Mouse (Mus musculus) midbrain, embryonic 10.5 days (tissue): ENCODE measurements at regions not wholly inside any gene's neighbourhood (a gene's known extent, or its start where the extent isn't known, plus 50 kb on each side); places are given as distances from the start of the nearest gene placed in this dataset.

Experiments
- DNase-seq: peaks from one replicate; pipeline ENCODE4 v3.0.0-alpha.2; 2017; ENCODE audit warnings: low spot score
- H3K27ac ChIP-seq: fragments of 300-500 bp; sonication (generic); replicated peaks from 2 replicates; pipeline ENCODE4 v1.5.1; 2016; ENCODE audit warnings: mild to moderate bottlenecking
- H3K27me3 ChIP-seq: fragments of 300-500 bp; sonication (generic); 2 replicates; pipeline ENCODE4 v1.6.1; 2016; ENCODE audit warnings: low read depth, mild to moderate bottlenecking; ENCODE audit not compliant: poor library complexity, severe bottlenecking
- H3K36me3 ChIP-seq: fragments of 300-500 bp; sonication (generic); 2 replicates; pipeline ENCODE4 v1.6.1; 2016; ENCODE audit warnings: mild to moderate bottlenecking, moderate library complexity
- H3K4me1 ChIP-seq: fragments of 300-500 bp; sonication (generic); 2 replicates; pipeline ENCODE4 v1.6.1; 2016
- H3K4me3 ChIP-seq: fragments of 300-500 bp; sonication (generic); 2 replicates; pipeline ENCODE4 v1.5.1; 2016; ENCODE audit warnings: mild to moderate bottlenecking, moderate library complexity
- H3K9me3 ChIP-seq: fragments of 300-500 bp; sonication (generic); replicated peaks from 2 replicates; pipeline ENCODE4 v1.6.1; 2016; ENCODE audit warnings: mild to moderate bottlenecking
- WGBS: fragments of 180-500 bp; shearing (Covaris S2); methylation state at CpG from one replicate; pipeline ENCODE4 v1.1.7; 2016; 5-methylcytosine and 5-hydroxymethylcytosine counted together

DNA sequence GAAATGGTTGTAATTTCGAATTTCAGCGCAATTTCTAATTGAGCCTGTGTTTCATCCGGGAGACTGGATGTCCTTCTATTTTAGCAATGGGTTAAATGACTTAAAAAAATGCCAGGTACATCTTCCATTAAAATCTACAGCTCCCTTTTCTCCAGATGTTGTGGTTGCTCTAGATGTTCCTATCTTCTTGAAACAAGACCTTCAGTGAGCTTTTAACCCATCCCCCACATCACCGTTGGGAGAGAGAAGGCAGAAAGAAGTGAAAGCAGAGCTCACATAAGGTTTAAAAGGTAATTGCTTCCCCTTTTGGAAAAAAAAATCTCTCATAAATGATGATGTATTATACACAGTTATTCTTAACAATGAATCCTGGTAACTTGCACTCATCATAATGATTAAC lies 135.9 kb downstream of the Gm4791 start:
- Histone ChIP-seq H3K36me3 (no peaks in the 10 kb centered on the region), H3K27me3 (no peaks in the 10 kb centered on the region), H3K27ac (no peak overlapping the region), H3K9me3 (no peaks in the 10 kb centered on the region), H3K4me3 (no peak overlapping the region), H3K4me1 (peaks cover 5% of the 10 kb centered on the region; the same call in 1 of the 2 replicates)
- 89% methylated on average over 4 of the region's 4 CpGs for WGBS
- DNase-seq: no peak

DNA sequence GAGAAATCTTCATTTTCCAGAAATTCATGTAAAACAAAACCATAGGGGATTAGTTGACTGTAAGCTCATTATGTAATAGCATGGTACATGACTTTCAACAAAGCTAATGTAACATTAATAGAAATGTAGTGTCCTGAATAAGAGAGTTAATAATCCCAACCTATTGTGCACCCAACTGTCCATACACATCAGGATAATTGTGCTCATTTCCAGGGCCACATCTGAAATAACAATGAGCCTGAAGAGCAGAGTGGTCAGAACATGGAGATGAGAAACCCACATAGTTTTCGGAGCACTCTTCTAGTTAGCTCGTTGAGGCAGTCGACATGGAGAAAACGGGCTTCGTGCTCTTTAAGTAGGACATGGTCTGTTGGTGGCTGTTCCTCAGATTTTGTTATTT lies 138.1 kb downstream of the Gm4791 start:
- 92% methylated on average over 5 of the region's 5 CpGs for WGBS

DNA sequence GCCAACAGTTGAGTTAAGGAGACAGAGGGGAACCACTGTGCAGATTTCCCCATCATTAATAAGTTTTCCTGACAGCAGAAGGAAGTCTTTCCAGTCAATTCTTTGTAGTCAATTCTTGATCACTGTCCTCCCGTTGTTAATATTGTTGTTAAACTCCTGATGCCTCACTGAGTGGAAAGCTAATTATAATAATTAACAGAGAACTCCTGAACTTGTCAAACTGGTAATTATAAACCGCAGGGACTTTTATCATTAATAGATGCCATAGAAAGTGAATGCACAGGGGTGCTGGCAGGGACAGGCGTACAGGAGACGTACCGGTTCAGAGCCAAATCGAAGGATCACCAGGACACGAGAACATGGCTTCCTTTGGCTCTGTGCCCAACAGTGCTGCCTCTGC lies 154.9 kb downstream of the Gm4791 start:
- Histone ChIP-seq H3K4me1 (peaks cover 4% of the 10 kb centered on the region), H3K27me3 (no peaks in the 10 kb centered on the region), H3K36me3 (no peaks in the 10 kb centered on the region), H3K27ac (no peak overlapping the region), H3K4me3 (no peak overlapping the region), H3K9me3 (no peaks in the 10 kb centered on the region)
- WGBS: 96% methylated on average over 7 of the region's 7 CpGs
- DNase-seq: no peak

More for the DNA sequence above, 138.1 kb downstream of the Gm4791 start:
- Histone ChIP-seq H3K9me3 (no peaks in the 10 kb centered on the region), H3K27me3 (no peaks in the 10 kb centered on the region), H3K36me3 (no peaks in the 10 kb centered on the region), H3K27ac (no peak overlapping the region), H3K4me3 (no peak overlapping the region), H3K4me1 (peaks cover 5% of the 10 kb centered on the region)
- no peak for DNase-seq

DNA sequence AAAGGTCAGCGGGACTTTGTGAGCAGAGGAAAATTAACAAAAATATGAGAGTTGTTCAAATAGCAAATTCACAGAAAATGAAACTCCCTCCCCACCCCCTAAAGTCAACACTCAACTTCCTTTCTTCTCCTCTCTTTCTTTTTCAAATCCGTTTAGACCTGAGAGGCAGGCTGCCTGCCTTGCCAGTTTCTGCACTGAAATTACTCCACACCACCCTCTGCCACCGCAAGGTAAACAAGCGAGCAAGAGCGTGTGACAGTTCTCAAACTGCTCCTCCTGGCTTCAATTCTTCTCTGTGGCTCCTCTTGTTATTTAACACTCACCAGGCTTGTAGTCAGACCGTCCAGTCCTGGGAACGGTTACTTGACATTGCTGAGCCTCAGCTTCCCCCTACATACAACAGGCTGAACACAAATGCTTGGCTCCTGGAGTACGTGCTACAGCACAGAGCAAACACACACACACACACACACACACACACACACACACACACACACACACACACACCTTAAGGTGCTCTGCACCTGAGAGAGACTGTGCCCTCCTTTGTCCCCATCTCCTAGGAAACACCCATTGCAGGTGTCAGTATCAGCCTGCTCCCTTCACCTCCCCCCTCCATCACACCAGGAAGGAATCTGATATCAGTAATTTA lies 167.1 kb downstream of the Gm4791 start:
- Histone ChIP-seq H3K36me3 (no peaks in the 10 kb centered on the region), H3K27me3 (no peaks in the 10 kb centered on the region), H3K4me3 (no peak overlapping the region), H3K27ac (no peak overlapping the region), H3K4me1 (peaks cover 20% of the 10 kb centered on the region), H3K9me3 (no peaks in the 10 kb centered on the region)
- WGBS: 50% methylated on average over 8 of the region's 8 CpGs
- no peak for DNase-seq

DNA sequence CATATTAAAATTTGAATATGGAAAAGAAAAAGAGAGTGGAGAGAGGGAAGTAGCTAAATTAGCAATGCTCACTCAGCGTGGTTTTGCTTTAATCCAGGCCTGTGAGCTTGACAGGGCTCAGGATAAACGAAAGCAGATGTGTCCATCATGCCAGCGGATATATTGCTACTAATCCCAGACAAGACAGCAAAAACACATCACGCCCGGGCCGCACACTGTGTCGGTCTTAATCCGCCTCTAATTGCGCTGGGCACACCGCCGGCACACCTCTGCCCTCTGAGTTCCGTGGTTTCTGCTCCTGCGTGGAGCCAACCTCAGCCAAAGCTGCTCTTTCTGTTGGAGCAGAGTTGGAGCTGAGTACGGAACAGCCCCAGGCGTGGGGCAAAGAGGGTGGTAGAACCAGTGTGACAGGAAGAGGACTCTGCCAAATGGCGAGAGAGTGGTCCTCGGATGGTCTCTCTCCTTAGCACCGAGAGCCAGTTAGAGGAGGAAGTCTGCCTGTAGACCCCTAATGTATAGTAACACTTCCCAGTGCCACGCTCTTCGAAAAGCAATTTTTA lies 169.2 kb downstream of the Gm4791 start:
- no peaks in the 10 kb centered on the region for H3K9me3 ChIP-seq
- no peak overlapping the region for H3K27ac ChIP-seq
- no peaks in the 10 kb centered on the region for H3K36me3 ChIP-seq
- WGBS: 73% methylated on average over 20 of the region's 20 CpGs
- peak; percentile 13 for DNase-seq
- peaks cover 20% of the 10 kb centered on the region for H3K4me1 ChIP-seq
- no peaks in the 10 kb centered on the region for H3K27me3 ChIP-seq
- H3K4me3 ChIP-seq: no peak overlapping the region

DNA sequence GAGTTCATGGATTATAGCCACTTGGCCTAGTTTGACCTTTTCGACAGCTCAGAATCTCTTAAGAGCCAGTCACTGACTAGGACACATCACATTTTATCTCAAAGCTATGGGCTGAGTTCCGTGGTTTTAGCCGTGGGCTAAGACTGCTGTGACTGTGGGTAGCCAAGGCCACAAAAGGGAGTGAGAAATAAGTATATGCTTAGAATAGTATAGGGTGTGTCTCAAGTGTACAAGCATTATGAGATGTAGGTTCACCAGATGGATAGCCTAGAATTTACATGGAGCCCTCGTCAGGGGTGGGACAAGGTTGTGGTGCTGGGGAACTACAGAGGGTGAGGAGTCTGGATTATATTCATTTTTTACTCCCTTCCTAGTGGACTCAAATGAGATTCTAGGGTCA lies 177.5 kb downstream of the Gm4791 start:
- no peaks in the 10 kb centered on the region for H3K4me1 ChIP-seq
- no peak overlapping the region for H3K27ac ChIP-seq
- no peaks in the 10 kb centered on the region for H3K27me3 ChIP-seq
- H3K36me3 ChIP-seq: no peaks in the 10 kb centered on the region
- H3K4me3 ChIP-seq: no peak overlapping the region
- DNase-seq: no peak
- WGBS: 91% methylated on average over 4 of the region's 4 CpGs
- H3K9me3 ChIP-seq: no peaks in the 10 kb centered on the region

DNA sequence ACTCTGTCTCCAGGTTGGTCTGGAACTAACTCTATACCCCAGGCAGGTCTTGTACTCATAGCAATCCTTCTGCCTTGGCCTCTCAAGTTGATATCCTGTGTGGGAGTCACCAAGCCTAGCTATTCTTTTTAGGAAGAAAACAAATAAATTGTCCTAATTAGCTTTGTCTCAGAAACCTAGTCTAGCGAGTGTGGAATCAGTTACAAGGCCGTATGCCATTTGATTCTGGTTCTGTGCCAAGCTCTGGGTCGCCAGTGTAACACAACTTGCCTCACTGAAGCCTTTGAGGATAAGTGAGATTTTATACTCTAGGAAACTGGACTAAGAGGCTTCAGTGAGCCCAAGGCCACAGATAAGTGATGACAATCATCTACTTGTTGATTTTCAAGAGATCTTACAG lies 219.6 kb downstream of the Gm4791 start:
- no peaks in the 10 kb centered on the region for H3K27me3 ChIP-seq
- no peak overlapping the region for H3K27ac ChIP-seq
- H3K4me1 ChIP-seq: no peaks in the 10 kb centered on the region
- H3K4me3 ChIP-seq: no peak overlapping the region
- H3K36me3 ChIP-seq: no peaks in the 10 kb centered on the region
- 83% methylated on average over 3 of the region's 3 CpGs for WGBS
- no peaks in the 10 kb centered on the region for H3K9me3 ChIP-seq
- DNase-seq: no peak

DNA sequence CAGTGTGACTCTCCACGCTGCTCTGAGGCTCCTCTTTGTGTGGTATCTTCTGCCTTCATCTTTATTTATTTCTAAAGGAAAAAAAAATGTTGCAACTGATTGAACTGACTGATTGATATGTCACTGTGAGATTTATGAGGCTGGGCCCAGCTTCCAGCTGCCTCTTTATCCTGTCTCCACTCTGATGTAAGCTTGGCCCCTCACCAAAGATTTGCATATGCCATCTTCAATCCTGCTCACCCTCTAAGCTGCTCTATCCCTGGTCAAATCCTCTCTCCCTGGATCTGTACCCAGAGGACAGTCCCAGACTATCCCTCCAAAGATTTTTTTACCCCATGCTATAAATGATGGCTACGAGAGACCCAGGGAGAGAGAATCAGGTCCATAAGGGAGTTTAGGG lies 225.0 kb downstream of the Gm4791 start:
- no peak for DNase-seq
- no peaks in the 10 kb centered on the region for H3K4me1 ChIP-seq
- H3K27me3 ChIP-seq: no peaks in the 10 kb centered on the region
- H3K27ac ChIP-seq: no peak overlapping the region
- H3K36me3 ChIP-seq: no peaks in the 10 kb centered on the region
- no peak overlapping the region for H3K4me3 ChIP-seq
- 75% methylated on average over 2 of the region's 2 CpGs for WGBS
- H3K9me3 ChIP-seq: no peaks in the 10 kb centered on the region

DNA sequence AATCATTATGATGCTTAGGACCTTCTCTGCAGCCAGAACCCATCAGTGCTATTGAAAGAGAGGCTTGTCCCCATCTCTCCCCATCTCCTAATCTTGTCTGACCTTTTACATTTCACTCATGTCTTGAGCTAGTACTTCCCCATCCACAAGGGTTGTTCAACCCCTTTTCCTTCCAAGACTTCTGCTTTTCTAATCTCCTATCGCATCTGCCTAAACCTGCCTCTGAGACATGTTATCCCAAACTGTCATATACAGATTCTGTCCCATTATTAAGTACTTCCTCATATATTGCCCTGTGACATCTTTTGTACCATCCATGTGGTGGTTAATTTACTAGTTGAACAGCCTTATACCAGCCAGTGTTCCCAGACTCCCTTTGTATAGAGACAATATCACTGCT lies 225.7 kb downstream of the Gm4791 start:
- no peaks in the 10 kb centered on the region for H3K27me3 ChIP-seq
- DNase-seq: no peak
- no peak overlapping the region for H3K4me3 ChIP-seq
- 91% methylated on average over 1 of the region's 1 CpGs for WGBS
- H3K27ac ChIP-seq: no peak overlapping the region
- no peaks in the 10 kb centered on the region for H3K36me3 ChIP-seq
- no peaks in the 10 kb centered on the region for H3K4me1 ChIP-seq
- H3K9me3 ChIP-seq: no peaks in the 10 kb centered on the region

DNA sequence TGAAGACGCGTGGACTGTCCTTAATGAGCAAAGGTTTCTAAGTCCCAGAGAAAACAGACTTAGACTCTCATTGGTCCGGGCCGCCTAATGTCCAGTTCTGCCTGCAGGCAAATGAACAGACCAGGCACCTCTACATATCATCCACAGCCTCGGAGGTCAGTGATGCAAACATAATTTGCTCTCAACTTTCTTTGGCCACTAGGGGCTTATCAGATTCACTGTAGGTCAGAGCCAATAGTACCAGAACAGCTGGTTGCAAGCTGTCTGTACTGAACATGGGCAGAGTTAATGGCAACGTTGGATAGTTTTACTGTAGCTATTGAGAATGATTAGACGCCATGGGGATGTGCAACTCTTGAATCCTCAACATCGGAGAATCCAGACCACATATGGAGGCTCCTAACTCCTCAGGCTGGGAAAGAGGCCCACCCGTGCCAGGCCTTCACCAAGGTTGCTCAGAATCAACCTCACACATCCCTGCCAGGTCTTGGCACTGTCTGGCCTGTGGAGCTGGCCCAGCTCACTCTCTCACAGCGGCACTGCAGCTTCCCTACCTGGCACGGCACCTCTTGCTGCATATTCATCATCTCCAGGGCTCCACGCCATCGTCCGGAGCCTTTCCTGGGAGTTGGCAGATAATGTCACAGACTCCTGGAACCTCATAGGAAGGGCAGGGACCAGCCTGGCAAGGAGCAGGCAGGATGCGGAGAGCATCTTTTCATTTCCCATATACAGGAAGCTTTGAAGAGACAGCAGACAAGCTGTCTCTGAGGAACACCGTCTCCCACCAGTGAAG lies 228.1 kb downstream of the Gm4791 start:
- Histone ChIP-seq H3K27ac (no peak overlapping the region), H3K4me1 (no peaks in the 10 kb centered on the region), H3K9me3 (no peaks in the 10 kb centered on the region), H3K36me3 (no peaks in the 10 kb centered on the region), H3K4me3 (no peak overlapping the region), H3K27me3 (no peaks in the 10 kb centered on the region)
- DNase-seq: no peak
- 92% methylated on average over 16 of the region's 16 CpGs for WGBS

DNA sequence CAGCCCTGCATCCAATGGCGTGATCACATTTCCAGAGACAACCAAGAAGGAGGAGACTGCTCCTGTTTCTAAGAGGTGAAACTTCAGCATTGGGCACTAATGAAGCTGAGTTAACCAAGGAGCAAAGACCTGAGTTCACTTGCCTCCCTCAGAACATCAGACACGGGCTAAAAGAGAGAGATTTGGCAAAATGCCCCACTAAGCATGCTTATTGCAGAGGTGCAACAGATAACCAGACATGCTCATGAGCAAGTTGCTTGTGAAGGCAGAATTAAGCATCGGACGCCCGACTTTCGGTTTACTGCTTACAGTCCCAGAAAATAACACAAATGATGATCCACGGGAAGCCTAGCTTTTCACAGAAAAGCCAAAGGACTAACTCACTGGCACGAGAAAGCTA lies 228.8 kb downstream of the Gm4791 start:
- no peak for DNase-seq
- H3K27ac ChIP-seq: no peak overlapping the region
- H3K9me3 ChIP-seq: no peaks in the 10 kb centered on the region
- H3K4me3 ChIP-seq: no peak overlapping the region
- H3K36me3 ChIP-seq: no peaks in the 10 kb centered on the region
- no peaks in the 10 kb centered on the region for H3K27me3 ChIP-seq
- 90% methylated on average over 8 of the region's 8 CpGs for WGBS
- H3K4me1 ChIP-seq: no peaks in the 10 kb centered on the region

DNA sequence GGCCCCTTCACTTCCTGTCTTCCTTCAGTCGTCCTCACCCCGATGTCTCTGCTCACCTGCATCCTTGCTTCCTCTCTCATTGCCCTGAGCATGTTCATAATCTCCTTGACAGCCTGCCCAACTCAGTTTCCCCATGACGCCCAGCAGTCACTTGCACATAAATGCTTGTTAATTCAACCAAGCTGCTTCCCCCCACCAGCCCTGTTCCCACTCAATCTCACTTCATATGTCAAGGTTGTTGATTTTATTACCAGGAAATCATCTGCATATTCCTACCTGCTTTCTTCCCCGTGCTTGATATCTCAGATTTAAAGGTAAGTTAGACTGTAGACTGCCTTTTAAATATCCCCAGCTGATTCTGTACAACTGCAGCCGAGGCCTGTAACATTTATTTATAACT lies 230.2 kb downstream of the Gm4791 start:
- Histone ChIP-seq H3K9me3 (no peaks in the 10 kb centered on the region), H3K36me3 (no peaks in the 10 kb centered on the region), H3K27ac (no peak overlapping the region), H3K4me3 (no peak overlapping the region), H3K27me3 (no peaks in the 10 kb centered on the region), H3K4me1 (no peaks in the 10 kb centered on the region)
- WGBS: 83% methylated on average over 5 of the region's 5 CpGs
- DNase-seq: no peak

DNA sequence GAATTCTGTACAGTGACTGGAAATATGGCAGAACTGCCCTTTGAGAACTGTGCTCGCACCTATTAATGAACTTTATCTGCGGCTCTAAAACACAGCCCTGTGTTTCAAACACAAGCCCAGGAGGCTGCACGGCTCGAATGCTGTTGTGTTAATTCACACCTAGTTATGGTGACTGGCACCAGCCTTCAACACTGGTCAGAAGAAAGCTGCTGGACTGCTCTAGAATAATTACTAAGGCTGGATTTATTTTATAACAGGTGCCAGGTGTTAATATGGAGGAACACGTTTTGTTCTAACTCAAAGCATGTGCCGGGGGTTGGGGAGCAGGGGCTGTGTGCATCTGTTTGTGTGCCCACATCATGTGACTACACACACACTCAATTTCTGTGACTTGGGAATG lies 230.8 kb downstream of the Gm4791 start:
- H3K9me3 ChIP-seq: no peaks in the 10 kb centered on the region
- H3K27ac ChIP-seq: no peak overlapping the region
- H3K27me3 ChIP-seq: no peaks in the 10 kb centered on the region
- 91% methylated on average over 6 of the region's 6 CpGs for WGBS
- H3K4me3 ChIP-seq: no peak overlapping the region
- H3K4me1 ChIP-seq: no peaks in the 10 kb centered on the region
- H3K36me3 ChIP-seq: no peaks in the 10 kb centered on the region
- no peak for DNase-seq
